Mouse (Mus musculus): ENCODE results near the gene Phex.

GRCm38 (mm10) chrX:157163394-157163793 is 251.7 kb downstream of the Phex start:
- TF ChIP-seq CTCF (IDR thresholded peaks at IDR 0.05; ENCODE audit: control insufficient read depth, insufficient read depth, low read length) = no peak
- TF ChIP-seq POLR2A (IDR thresholded peaks at IDR 0.05; ENCODE audit: borderline replicate concordance, control insufficient read depth, low read depth, low read length) = no peak
